Mouse (Mus musculus) myocyte (in vitro differentiated cells): ENCODE data around the gene Ankrd31.

Experiments
- CEBPB ChIP-seq: IDR thresholded peaks from 2 replicates; pipeline ENCODE4 v1.6.1; 2011; ENCODE audit warnings: mild to moderate bottlenecking, moderate library complexity; ENCODE audit not compliant: poor library complexity, insufficient read depth, severe bottlenecking
- E2F4 ChIP-seq: IDR thresholded peaks from one replicate; pipeline ENCODE4 v1.6.1; 2011; ENCODE audit warnings: mild to moderate bottlenecking, control low read depth, moderate library complexity; ENCODE audit not compliant: insufficient read depth
- MAX ChIP-seq: IDR thresholded peaks from one replicate; pipeline ENCODE4 v1.6.1; 2011; ENCODE audit warnings: low read depth, mild to moderate bottlenecking, control low read depth
- MYOD1 ChIP-seq, 3 experiments: IDR thresholded peaks; one replicate each; pipeline ENCODE4 v1.6.1; 2011; ENCODE audit warnings: control low read depth in 2 of 3, low read depth in 2 of 3, mild to moderate bottlenecking in 2 of 3, moderate library complexity in 1 of 3; ENCODE audit not compliant: insufficient read length in 2 of 3, control insufficient read depth in 1 of 3
- MYOG ChIP-seq, 3 experiments: IDR thresholded peaks; one replicate each; pipeline ENCODE4 v1.6.1; 2011; ENCODE audit warnings: control low read depth in 2 of 3, low read depth in 2 of 3, mild to moderate bottlenecking in 2 of 3; ENCODE audit not compliant: insufficient read length in 2 of 3, control insufficient read depth in 1 of 3, insufficient read depth in 1 of 3
- POLR2A ChIP-seq: IDR thresholded peaks from one replicate; pipeline ENCODE4 v1.6.1; 2011; ENCODE audit warnings: low read depth, mild to moderate bottlenecking, control low read depth, moderate library complexity; ENCODE audit not compliant: insufficient read length
- TCF3 ChIP-seq: IDR thresholded peaks from one replicate; pipeline ENCODE4 v1.6.1; 2011; ENCODE audit warnings: low read depth, control low read depth; ENCODE audit not compliant: insufficient read length
- USF1 ChIP-seq: IDR thresholded peaks from one replicate; pipeline ENCODE4 v1.6.1; 2011; ENCODE audit warnings: low read depth, mild to moderate bottlenecking, control low read depth, moderate library complexity

GRCm38 (mm10) chr13:96939680-96940079 lies 191.6 kb downstream of the Ankrd31 start:
- TF ChIP-seq TCF3, result no peak
- TF ChIP-seq USF1, result no peak
- peak in 2 of 3 experiments; percentile 66 to 84 for TF ChIP-seq MYOD1 (IDR thresholded peaks at IDR 0.05; ENCODE audit: control insufficient read depth in 1 of 3, insufficient read length in 2 of 3, low read depth in 2 of 3)
- TF ChIP-seq MYOG (IDR thresholded peaks at IDR 0.05; ENCODE audit: control insufficient read depth in 1 of 3, insufficient read depth in 1 of 3, insufficient read length in 2 of 3, low read depth in 2 of 3), result peak in 1 of 3 experiments; percentile 37
- no peak for TF ChIP-seq POLR2A
- no peak for TF ChIP-seq E2F4
- TF ChIP-seq CEBPB, result 0 out of 2 replicates have a peak, but pooled peaks have one; percentile 12
- no peak for TF ChIP-seq MAX
